Mouse (Mus musculus): ENCODE data around the gene Ankrd13b.

DNA sequence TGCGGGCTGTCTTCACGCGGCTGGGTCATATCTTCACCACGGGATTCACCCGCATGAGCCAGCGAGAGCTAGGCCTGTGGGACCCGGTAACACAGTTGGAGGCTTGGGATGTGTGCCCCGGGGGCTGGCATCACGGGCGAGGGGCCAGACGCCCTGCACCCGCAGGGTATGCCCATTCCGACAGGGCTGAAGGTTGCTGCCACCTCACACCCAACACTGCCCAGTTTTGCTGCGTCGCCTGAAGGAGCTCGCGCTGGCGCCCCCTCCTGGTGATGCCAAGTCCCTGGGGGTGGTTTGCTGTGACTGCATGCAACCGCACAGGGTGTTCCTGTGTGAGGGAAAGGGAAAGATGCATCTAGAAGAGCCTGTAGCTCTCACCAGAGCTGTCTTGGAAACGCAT lies 21.7 kb downstream of the Ankrd13b start:
- peak; percentile 91 for TF ChIP-seq CTCF (IDR thresholded peaks at IDR 0.05; ENCODE audit: extremely low read depth, insufficient read depth, insufficient read length, insufficient replicate concordance)
- TF ChIP-seq POLR2A (IDR thresholded peaks at IDR 0.05; ENCODE audit: low read depth, low read length) = no peak

Data from spleen, adult 2 months (tissue).